Comparison of ENCODE assay signal across 22 mouse cellular contexts in the genomic region with DNA sequence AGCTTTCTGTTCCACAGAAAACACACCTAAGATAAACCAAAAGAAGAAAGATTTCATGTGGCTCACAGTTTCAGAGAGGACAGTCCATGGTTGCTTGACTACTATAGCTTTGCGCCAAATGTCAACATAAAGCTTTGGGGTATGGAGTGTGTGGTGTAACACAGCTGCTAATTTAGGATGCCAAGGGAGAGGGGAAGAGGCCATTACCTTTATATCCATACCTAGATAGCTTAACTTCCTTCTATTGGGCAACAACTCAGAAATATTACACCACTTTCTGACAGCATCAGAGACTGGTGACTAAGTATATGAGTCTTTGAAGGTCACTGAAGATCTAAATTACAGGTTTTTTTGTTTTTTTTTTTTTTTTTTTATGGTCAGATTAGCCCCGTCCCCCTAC.
"Had no signal": no experiment of that assay in that cellular context is flagged by ENCODE, and none has a peak within 500 bp of the region (broad histone marks: within the 10 kb centered on the region; RNA-seq: fewer than 3 reads in every experiment).

No protein-coding gene starts in this region.

- H3K36me3 ChIP-seq: liver, embryonic 15.5 days; lung, embryonic 15.5 days; midbrain, embryonic 13.5 days; midbrain, embryonic 15.5 days; neural tube, embryonic 13.5 days; neural tube, embryonic 15.5 days had no signal

- H3K27me3 ChIP-seq: liver, embryonic 15.5 days; lung, embryonic 15.5 days; megakaryocyte, embryonic 14.5 days; midbrain, embryonic 13.5 days; midbrain, embryonic 15.5 days; neural tube, embryonic 13.5 days; neural tube, embryonic 15.5 days had no signal

- H3K4me3 ChIP-seq: liver, embryonic 15.5 days; lung, embryonic 15.5 days; megakaryocyte, embryonic 14.5 days; midbrain, embryonic 13.5 days; midbrain, embryonic 15.5 days; neural tube, embryonic 13.5 days; neural tube, embryonic 15.5 days had no signal

- ATAC-seq: liver, postnatal 0 days; lung, postnatal 0 days; midbrain, embryonic 13.5 days; midbrain, embryonic 15.5 days had no signal

- H3K9me3 ChIP-seq: liver, embryonic 15.5 days; lung, embryonic 15.5 days; midbrain, embryonic 13.5 days; midbrain, embryonic 15.5 days; neural tube, embryonic 13.5 days; neural tube, embryonic 15.5 days had no signal

- H3K27ac ChIP-seq: liver, embryonic 15.5 days; lung, embryonic 15.5 days; macrophage; midbrain, embryonic 13.5 days; midbrain, embryonic 15.5 days; neural tube, embryonic 13.5 days; neural tube, embryonic 15.5 days had no signal

- H3K9ac ChIP-seq: liver, embryonic 15.5 days; liver, postnatal 0 days; lung, embryonic 15.5 days; midbrain, embryonic 13.5 days; midbrain, embryonic 15.5 days; neural tube, embryonic 13.5 days; neural tube, embryonic 15.5 days had no signal

- H3K4me2 ChIP-seq: liver, embryonic 15.5 days; lung, embryonic 15.5 days; midbrain, embryonic 11.5 days; midbrain, embryonic 13.5 days; midbrain, embryonic 15.5 days; neural tube, embryonic 13.5 days; neural tube, embryonic 15.5 days had no signal

- DNase-seq: liver, postnatal 0 days; lung, adult 2 months; lung, postnatal 14 days; lung, postnatal 36 days; retina, postnatal 1 day; right cerebral cortex, adult 18-20 months; right cerebral cortex, postnatal 25 days; right cerebral cortex, postnatal 4 days; spleen, adult 18-20 months; thymus, adult 18-20 months; thymus, postnatal 14 days; thymus, postnatal 36 days had no signal
